Mouse (Mus musculus): ENCODE data around the gene Ythdf2. TPM values are rescaled to one million over a fixed set of nuclear protein-coding genes. Genes with fewer than 3 reads are reported as not detected.

The Ythdf2 gene
- polyA plus RNA-seq, 1 experiment from 2014 or later = 87.7 TPM

GRCm38 (mm10) chr4:132253128-132253527 lies 41.0 kb upstream of the Ythdf2 start:
- WGBS = 83% methylated on average over 8 of the region's 8 CpGs

GRCm38 (mm10) chr4:132251596-132251995 lies 39.5 kb upstream of the Ythdf2 start:
- 81% methylated on average over 9 of the region's 9 CpGs for WGBS
- Histone ChIP-seq H3K27me3 (ENCODE audit: insufficient read depth, low read length) (no peaks in the 10 kb centered on the region), H3K36me3 (ENCODE audit: insufficient read depth, low read length) (peaks cover 17% of the 10 kb centered on the region), H3K4me2 (ENCODE audit: low read length) (no peak overlapping the region), H3K9ac (ENCODE audit: low read depth, low read length) (no peak overlapping the region), H3K4me1 (replicated peaks; ENCODE audit: insufficient read depth, low read length) (no peaks in the 10 kb centered on the region), H3K27ac (no peak overlapping the region), H3K9me3 (replicated peaks; ENCODE audit: low read length) (no peaks in the 10 kb centered on the region), H3K4me3 (replicated peaks; ENCODE audit: low read depth, low read length) (no peak overlapping the region)
- no peak for ATAC-seq (replicated peaks; ENCODE audit: low FRiP score, low read depth)
- DNase-seq (ENCODE audit: low spot score) = no peak
- no peak for TF ChIP-seq CTCF (IDR thresholded peaks at IDR 0.05; ENCODE audit: low read depth)

More at GRCm38 (mm10) chr4:132253128-132253527, 41.0 kb upstream of the Ythdf2 start:
- no peaks in the 10 kb centered on the region for H3K9me3 ChIP-seq (replicated peaks; ENCODE audit: low read length)
- peaks cover 15% of the 10 kb centered on the region for H3K36me3 ChIP-seq (ENCODE audit: insufficient read depth, low read length)
- no peaks in the 10 kb centered on the region for H3K27me3 ChIP-seq (ENCODE audit: insufficient read depth, low read length)
- H3K27ac ChIP-seq = no peak overlapping the region
- no peak overlapping the region for H3K4me2 ChIP-seq (ENCODE audit: low read length)
- H3K9ac ChIP-seq (ENCODE audit: low read depth, low read length) = no peak overlapping the region
- ATAC-seq (replicated peaks; ENCODE audit: low FRiP score, low read depth) = no peak
- no peak overlapping the region for H3K4me3 ChIP-seq (replicated peaks; ENCODE audit: low read depth, low read length)
- DNase-seq (ENCODE audit: low spot score) = no peak
- H3K4me1 ChIP-seq (replicated peaks; ENCODE audit: insufficient read depth, low read length) = no peaks in the 10 kb centered on the region
- no peak for TF ChIP-seq CTCF (IDR thresholded peaks at IDR 0.05; ENCODE audit: low read depth)

GRCm38 (mm10) chr4:132247451-132247997 lies 35.4 kb upstream of the Ythdf2 start:
- no peak for TF ChIP-seq CTCF (IDR thresholded peaks at IDR 0.05; ENCODE audit: low read depth)
- no peak overlapping the region for H3K9ac ChIP-seq (ENCODE audit: low read depth, low read length)
- no peaks in the 10 kb centered on the region for H3K9me3 ChIP-seq (replicated peaks; ENCODE audit: low read length)
- ATAC-seq (replicated peaks; ENCODE audit: low FRiP score, low read depth) = no peak
- 73% methylated on average over 5 of the region's 5 CpGs for WGBS
- H3K27ac ChIP-seq = no peak overlapping the region
- H3K4me3 ChIP-seq (replicated peaks; ENCODE audit: low read depth, low read length) = no peak overlapping the region
- DNase-seq (ENCODE audit: low spot score) = peak; percentile 41
- no peaks in the 10 kb centered on the region for H3K27me3 ChIP-seq (ENCODE audit: insufficient read depth, low read length)
- no peak overlapping the region for H3K4me2 ChIP-seq (ENCODE audit: low read length)
- peaks cover 27% of the 10 kb centered on the region for H3K36me3 ChIP-seq (ENCODE audit: insufficient read depth, low read length)
- no peaks in the 10 kb centered on the region for H3K4me1 ChIP-seq (replicated peaks; ENCODE audit: insufficient read depth, low read length)

GRCm38 (mm10) chr4:132245643-132246042 lies 33.5 kb upstream of the Ythdf2 start:
- Histone ChIP-seq H3K27me3 (ENCODE audit: insufficient read depth, low read length) (no peaks in the 10 kb centered on the region), H3K9me3 (replicated peaks; ENCODE audit: low read length) (no peaks in the 10 kb centered on the region), H3K4me3 (replicated peaks; ENCODE audit: low read depth, low read length) (no peak overlapping the region), H3K36me3 (ENCODE audit: insufficient read depth, low read length) (peaks cover 34% of the 10 kb centered on the region; the same call in 1 of the 2 replicates), H3K4me1 (replicated peaks; ENCODE audit: insufficient read depth, low read length) (no peaks in the 10 kb centered on the region), H3K27ac (no peak overlapping the region), H3K9ac (ENCODE audit: low read depth, low read length) (no peak overlapping the region), H3K4me2 (ENCODE audit: low read length) (no peak overlapping the region)
- no peak for ATAC-seq (replicated peaks; ENCODE audit: low FRiP score, low read depth)
- no peak for TF ChIP-seq CTCF (IDR thresholded peaks at IDR 0.05; ENCODE audit: low read depth)
- WGBS = 96% methylated on average over 3 of the region's 3 CpGs
- DNase-seq (ENCODE audit: low spot score) = no peak

GRCm38 (mm10) chr4:132241208-132241607 lies 29.1 kb upstream of the Ythdf2 start:
- Histone ChIP-seq H3K4me2 (ENCODE audit: low read length) (no peak overlapping the region), H3K27ac (no peak overlapping the region), H3K4me3 (replicated peaks; ENCODE audit: low read depth, low read length) (no peak overlapping the region), H3K4me1 (replicated peaks; ENCODE audit: insufficient read depth, low read length) (no peaks in the 10 kb centered on the region), H3K27me3 (ENCODE audit: insufficient read depth, low read length) (no peaks in the 10 kb centered on the region), H3K9ac (ENCODE audit: low read depth, low read length) (no peak overlapping the region), H3K36me3 (ENCODE audit: insufficient read depth, low read length) (peaks cover 44% of the 10 kb centered on the region), H3K9me3 (replicated peaks; ENCODE audit: low read length) (no peaks in the 10 kb centered on the region)
- 77% methylated on average over 3 of the region's 3 CpGs for WGBS
- ATAC-seq (replicated peaks; ENCODE audit: low FRiP score, low read depth) (no peak), DNase-seq (ENCODE audit: low spot score) (no peak)
- TF ChIP-seq CTCF (IDR thresholded peaks at IDR 0.05; ENCODE audit: low read depth) = no peak

GRCm38 (mm10) chr4:132240367-132240766 lies 28.3 kb upstream of the Ythdf2 start:
- no peak for TF ChIP-seq CTCF (IDR thresholded peaks at IDR 0.05; ENCODE audit: low read depth)
- Histone ChIP-seq H3K36me3 (ENCODE audit: insufficient read depth, low read length) (peaks cover 51% of the 10 kb centered on the region), H3K4me2 (ENCODE audit: low read length) (no peak overlapping the region), H3K9ac (ENCODE audit: low read depth, low read length) (no peak overlapping the region), H3K4me3 (replicated peaks; ENCODE audit: low read depth, low read length) (no peak overlapping the region), H3K27ac (no peak overlapping the region), H3K27me3 (ENCODE audit: insufficient read depth, low read length) (no peaks in the 10 kb centered on the region), H3K4me1 (replicated peaks; ENCODE audit: insufficient read depth, low read length) (no peaks in the 10 kb centered on the region), H3K9me3 (replicated peaks; ENCODE audit: low read length) (no peaks in the 10 kb centered on the region)
- WGBS = 87% methylated on average over 3 of the region's 3 CpGs
- DNase-seq (ENCODE audit: low spot score) (no peak), ATAC-seq (replicated peaks; ENCODE audit: low FRiP score, low read depth) (no peak)

- Histone ChIP-seq H3K9ac (ENCODE audit: low read depth, low read length) (no peak overlapping the region), H3K27ac (no peak overlapping the region), H3K27me3 (ENCODE audit: insufficient read depth, low read length) (no peaks in the 10 kb centered on the region), H3K9me3 (replicated peaks; ENCODE audit: low read length) (no peaks in the 10 kb centered on the region), H3K4me1 (replicated peaks; ENCODE audit: insufficient read depth, low read length) (no peaks in the 10 kb centered on the region), H3K4me3 (replicated peaks; ENCODE audit: low read depth, low read length) (no peak overlapping the region), H3K4me2 (ENCODE audit: low read length) (no peak overlapping the region), H3K36me3 (ENCODE audit: insufficient read depth, low read length) (peaks cover 60% of the 10 kb centered on the region)
- no peak for ATAC-seq (replicated peaks; ENCODE audit: low FRiP score, low read depth)
- no peak for TF ChIP-seq CTCF (IDR thresholded peaks at IDR 0.05; ENCODE audit: low read depth)
- DNase-seq (ENCODE audit: low spot score) = no peak
- WGBS = 89% methylated on average over 4 of the region's 4 CpGs
Observed at GRCm38 (mm10) chr4:132238356-132238755, 26.3 kb upstream of the Ythdf2 start.
